Mouse (Mus musculus) telencephalon, adult 2 months (tissue): Measurements from ENCODE around the gene Ttll11.

Source experiments
- DNase-seq: peaks from one replicate; pipeline ENCODE4 v3.0.0-alpha.2; 2011; ENCODE audit warnings: low read depth, low spot score

The Ttll11 gene

DNA sequence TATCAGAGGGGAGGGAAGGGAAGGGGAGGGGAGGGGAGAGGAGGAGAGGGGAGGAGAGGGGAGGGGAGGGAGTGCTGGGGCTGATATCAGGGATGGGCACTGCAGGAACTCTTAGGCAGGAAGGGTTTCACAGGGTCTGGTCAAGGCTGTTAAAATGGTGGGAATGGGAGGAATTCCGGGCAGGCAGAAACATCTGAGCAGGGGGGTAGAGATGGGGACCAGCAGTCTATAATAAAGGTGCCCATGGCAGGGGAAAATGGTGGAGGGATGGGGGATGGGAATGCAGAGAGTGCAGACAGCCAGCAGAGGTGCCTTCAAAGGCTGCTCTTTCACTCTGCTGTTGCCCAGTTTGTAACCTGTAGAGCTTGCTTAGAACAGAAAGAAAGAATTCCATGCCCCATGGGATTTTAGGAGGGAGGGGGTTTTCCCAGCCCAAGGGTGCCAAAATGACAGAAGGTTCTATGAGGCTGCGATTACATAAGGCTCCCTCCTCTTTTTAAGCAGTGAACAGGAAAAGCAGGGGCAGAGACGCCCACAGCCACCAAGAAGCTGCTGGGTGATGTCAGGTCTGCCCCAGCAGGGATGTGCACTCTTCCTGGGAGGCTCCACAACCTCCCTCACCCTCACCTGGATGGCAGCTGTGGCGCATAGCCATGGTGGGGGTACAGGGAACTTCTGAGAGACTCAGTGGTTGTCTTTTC lies 211.0 kb downstream of the Ttll11 start:
- DNase-seq = peak; percentile 91

DNA sequence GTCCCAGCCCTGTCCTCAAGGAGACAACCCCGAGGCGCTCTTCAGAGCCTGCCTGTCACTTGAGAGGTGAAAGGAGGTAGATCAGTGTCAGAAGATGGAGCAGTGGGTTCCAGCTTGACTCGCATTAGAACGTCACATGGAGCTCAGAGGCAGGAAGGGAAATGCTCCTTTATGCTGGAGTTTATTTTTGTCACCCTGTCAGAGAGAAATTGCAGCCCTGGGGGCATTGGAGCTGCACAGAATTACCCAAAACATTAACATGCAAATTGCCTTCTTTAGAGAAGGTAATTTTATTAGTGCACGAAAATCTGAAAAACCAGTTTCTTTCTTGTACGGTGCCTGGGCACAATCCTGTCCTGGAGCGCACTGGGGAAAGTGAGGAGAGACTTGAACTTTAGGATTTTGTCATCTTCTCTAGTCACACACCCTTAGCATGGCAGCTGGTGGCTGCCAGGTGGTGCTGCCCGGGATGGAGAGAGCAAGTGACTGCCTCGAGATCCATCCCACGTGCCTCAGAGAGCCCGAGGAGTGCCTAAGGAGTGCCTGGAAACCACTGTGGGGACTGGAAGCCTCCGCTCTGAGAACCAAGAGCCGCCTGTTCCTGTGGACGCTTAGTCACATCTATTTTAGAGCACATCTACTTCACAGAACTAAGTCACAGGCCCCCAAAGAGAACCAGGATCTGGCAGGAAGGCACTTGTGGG lies 211.7 kb downstream of the Ttll11 start:
- DNase-seq = peak; percentile 95

DNA sequence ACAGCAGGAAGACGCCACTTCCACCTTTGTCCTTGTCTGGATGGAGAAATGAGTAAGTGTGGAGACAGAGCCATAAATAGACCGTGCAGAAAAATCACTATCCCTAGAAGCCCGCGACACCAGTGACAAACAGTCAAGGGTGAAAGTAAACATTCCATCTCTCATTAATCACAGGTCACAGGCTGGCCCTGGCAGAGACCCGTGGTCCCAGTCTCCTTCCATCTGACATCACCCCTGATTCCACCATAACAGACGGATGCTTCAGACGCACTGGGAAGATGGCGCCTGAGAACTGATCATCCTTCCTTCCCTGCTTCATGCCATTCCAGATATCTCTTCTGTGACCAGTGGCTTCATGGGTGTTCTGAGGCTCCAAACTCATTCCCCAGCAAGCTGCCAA lies 215.4 kb downstream of the Ttll11 start:
- no peak for DNase-seq

DNA sequence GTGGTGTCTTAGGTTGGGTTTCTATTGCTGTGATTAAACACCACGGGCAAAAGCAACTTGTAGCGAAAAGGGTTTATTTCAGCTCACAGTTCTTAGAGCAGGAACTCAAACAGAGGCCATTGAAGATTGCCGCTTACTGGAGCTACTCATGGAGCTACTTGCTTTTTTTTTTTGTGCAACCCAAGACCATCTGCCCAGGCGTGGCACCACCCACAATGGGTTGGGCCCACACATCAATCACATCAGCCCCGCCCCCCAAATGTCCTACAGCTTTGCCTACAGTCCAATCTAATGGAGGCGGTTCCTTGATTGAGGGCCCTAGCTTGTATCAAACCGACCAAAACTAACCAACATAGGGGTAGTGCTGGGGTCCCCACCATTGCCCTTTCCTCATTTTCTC lies 215.9 kb downstream of the Ttll11 start:
- no peak for DNase-seq

DNA sequence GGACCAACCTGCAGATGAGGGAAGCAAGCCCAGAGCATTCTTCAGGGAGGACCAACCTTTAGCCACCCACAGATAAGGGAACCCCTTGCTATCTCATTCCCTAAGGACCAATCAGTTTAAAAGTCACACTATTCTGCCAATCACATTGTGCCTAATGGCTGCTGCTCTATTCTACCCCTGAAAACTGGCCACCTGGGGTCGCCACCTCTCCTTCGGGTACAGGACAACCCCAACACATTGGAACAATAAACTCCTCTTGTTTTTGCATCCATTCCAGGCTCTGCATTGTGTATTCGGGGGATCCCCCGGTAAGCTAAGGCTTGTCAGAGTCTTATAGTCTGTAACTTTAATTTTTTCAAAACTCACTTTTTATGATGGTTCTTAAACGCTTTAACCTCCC lies 218.3 kb downstream of the Ttll11 start:
- no peak for DNase-seq

DNA sequence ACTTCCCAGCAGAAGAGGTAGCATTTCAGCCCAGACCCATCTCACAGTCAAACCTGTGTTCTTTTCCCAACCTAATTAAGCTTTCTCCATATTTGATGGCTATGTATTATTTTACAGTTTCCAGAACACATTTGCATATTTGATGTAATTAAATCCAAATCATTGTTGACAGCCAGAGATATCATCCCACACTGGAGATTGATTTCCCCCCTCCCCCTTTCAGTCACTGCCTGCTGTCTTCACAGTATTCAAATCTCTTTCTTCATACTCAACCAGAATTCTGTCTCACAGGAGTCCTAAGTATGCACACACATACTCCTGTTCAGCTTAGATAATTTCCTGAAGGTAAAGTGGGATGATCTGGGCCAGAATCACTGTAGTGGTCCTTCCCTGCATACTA lies 218.8 kb downstream of the Ttll11 start:
- no peak for DNase-seq

DNA sequence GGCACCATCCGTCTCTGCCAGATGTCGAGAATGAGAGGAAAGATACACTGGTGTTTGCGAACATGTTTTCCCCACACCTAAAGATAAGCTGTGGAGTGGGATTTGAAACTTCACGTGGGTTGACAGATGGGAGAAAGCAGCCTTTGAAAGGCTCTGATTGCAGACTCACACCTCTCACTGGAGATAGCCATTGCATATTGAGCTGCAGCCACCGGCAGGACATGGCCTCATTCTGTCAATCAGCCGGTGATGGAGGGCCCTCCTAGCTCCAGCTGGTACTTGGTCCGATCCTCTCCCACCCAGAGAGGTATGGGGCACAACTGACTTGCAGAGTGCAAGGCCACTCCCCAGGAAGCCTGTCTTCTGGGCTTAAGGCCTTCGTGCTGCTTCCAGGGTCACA lies 219.4 kb downstream of the Ttll11 start:
- DNase-seq = no peak

DNA sequence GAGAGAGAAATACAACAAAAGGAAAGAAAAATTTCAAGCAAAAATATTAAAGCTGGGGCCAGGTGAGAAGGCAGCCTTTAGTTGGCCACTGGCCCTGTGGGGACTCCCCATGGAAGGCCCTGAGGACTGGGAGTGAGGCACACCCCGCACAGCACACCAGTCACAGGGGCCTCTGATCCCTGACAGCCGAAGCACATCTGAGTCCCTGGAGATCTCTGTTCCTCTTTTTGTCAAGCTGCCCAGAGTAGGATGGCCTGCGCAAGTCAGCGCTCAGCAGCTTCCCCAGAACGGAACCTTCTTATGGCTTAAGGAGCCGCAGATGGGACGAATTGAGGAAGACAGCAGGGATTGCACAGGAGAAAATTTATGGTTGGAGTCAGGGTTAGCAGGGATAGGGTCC lies 223.2 kb downstream of the Ttll11 start:
- DNase-seq = no peak

DNA sequence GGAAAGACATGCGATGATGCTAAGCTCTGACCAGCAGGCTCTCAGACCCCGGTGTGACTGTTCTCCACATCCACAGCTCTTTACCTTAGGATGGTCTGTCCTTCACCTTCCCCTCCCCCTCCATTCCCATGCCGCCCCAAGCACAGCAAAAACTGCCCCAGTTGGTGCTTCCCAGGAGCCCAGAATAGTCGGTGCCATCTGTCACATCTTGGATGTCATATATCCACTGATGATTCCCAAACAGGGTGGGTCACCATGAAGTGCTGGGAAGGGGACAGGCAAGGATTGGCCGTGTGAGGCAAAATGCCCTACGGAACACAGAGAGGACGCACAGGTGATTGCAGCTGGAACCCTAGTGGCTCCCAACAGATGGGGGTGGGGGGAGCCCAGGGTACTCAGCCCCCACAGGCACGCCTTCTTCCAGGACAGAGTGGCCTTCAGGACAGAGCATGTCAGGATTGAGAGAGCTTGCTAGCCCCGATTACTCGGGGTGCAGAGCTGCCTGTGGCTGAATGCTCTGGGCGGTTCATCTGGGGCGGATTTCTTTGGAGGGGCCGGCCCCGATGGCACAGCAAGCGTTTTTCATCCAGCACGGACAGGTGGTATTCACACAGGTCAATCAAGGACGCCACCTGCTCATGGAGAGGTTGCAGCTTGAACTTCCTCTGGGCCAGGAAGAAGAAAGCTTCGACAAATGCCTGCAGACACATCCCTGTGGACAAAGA lies 227.8 kb downstream of the Ttll11 start:
- DNase-seq = no peak

DNA sequence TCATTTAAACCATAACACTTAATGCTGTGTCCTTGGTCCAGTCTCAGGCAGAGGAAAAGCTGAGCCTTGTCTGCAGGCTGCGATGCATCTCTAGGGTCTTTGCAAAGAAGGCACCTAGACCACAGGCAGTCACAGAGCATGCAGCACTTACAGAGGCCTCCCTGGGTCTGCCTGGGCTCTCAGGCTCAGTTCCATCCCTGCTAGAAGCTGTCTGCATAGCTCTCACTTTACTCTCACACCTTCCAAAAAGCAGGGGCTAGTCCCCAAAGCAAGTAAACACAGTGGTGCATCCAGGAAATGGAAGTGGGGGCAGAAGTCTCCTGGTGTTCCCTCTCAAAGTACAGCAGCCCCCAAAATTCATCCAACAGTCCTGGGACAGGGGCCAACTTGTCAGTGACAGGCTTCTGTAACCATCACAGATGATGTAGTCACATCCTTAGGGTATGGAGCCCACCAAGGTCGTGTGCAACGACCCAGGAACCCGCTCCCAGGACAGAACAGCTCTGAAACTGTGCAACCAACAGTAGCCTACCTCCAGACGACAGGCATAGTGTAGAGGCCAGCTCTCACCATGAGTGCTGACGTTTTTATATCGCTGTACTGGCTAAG lies 229.1 kb downstream of the Ttll11 start:
- no peak for DNase-seq

DNA sequence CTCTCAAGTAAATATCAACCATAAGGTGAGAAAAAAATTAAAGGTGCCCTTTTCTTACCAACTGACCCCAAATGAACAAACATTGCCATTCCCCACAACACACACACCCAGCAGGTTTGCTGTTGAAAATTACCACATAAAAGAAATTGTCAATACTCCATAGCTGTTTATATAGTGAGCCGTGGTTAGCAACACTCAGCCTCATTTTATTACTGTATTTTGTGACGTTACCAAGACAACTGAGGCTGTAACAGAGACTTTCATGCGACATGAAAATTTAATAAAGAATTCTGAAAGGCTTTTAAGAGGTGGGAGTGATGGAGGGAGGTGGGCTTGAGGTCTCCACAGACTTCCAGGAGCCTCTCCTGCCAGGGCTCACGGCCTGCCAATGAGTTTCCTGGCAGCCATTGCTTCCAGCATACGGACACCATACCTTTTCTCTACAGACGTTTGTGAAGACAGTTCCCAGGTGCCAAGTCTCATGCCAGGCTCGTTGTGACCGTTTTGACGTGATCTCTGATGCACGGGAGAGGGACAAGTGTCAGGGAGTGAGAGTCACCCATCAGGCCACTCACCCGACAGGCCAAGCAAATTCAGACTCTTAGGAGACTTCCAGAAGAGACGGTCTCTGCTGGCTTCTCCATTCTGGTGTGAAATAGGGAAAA lies 232.2 kb downstream of the Ttll11 start:
- no peak for DNase-seq

DNA sequence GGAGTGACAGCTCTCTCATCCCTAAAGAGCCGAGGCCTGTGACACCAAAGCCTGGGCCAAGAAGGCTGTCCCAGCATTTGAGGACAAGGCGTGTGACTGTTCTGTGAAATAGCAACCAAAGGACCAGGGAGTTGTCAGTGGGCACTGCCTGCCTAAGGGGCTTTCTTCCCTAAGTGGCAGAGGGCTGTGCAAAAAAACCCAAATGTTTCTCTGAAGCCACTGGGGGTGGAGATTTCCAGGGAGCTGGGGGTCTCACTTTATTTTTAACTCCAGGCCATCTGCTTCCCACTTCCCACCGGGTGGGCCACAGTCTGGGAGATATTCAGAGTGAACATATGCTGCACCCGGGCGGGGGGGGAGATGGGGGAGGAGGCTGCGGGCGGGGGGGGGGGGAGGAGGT lies 233.1 kb downstream of the Ttll11 start:
- peak; percentile 36 for DNase-seq

DNA sequence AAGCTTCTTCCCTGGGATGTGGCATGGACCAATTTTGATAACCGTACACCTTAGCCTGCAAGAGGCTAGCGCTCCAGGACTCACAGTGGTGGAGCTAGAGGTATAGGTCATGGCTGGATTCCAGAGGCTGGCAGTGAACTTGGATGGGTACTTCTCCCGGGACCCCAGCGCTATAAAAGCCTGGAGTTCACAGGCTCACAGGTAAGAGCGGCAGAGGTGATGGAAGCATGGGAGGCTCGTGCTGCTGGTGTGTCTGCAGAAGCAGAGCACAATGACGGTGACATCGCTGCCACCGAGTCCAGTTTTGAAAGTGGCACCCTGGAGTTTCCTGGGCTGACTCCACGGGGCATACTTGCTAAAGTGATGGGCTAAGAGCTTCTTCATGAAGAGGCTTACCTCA lies 233.8 kb downstream of the Ttll11 start:
- no peak for DNase-seq

DNA sequence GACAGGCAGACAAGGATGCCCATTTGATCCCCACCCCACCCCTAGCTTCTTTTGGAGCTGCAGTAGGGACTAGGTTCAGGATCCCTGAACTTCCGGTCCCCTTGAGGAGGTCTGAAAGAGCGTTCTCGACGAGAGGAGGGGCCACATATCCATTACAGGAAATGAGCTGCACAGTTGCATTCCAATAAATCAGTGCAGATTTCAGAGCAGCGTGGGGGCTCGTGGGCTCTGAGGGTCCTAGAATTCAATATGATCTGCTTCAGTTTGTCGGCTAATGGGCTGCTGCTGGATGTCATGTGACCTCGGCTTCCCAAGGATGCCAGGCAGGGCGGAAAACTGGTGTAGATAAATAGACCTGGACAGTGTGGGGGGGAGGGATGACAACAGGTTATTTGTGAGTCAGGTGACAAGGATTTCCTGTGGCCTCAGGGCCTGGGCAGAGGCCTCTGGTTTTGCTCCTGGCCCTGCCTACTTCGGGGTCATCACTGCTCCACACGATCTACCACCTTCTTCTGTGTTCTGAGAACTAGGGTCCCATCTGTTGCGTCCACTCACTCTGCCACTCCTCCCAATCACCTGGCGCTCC lies 240.0 kb downstream of the Ttll11 start:
- no peak for DNase-seq

DNA sequence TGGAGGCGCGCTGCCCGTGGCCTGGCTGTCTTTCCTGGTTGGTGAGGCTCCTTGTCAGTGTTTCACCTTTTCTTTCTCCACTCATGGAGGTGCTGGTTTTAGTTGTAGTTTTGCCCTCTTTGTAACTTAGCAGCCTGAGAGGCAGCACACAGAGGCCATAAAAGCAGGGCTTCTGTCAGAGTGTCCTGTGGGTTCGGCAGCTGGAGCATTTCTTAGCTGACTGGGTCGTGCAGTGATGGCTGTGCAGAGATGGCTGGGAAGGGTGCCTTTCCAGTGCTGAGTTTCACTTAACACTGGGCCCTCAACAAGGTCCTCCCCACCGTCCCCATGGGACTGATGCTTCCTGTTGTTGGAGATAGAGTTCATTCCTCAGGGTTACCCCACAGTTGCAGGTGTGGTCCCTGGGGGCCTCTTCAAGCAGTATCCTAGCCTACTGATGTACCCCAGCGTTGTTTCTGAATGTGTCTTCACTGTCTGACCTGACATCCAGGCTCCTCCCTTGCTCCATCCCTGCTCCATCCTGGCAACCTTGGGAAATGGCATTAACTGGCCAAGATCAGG lies 242.2 kb downstream of the Ttll11 start:
- DNase-seq = no peak

DNA sequence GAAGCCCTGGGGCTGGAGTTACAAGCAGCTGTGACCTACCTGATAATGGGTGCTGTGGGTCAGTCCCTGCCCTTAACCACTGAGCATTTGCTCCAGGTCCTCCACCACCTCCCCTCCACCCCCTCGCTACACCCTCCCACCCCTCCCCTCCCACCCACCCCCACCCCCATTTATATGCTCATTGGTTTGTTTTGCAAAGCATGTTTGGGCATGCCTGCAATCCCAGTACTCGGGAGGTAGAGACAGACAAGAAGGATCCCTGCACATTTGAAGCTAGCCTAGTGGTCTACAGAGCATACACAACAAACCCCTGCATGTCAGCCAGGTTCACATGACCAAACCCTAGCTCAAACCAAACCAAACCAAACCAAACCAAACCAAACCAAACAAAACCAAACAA lies 243.7 kb downstream of the Ttll11 start:
- DNase-seq = no peak

DNA sequence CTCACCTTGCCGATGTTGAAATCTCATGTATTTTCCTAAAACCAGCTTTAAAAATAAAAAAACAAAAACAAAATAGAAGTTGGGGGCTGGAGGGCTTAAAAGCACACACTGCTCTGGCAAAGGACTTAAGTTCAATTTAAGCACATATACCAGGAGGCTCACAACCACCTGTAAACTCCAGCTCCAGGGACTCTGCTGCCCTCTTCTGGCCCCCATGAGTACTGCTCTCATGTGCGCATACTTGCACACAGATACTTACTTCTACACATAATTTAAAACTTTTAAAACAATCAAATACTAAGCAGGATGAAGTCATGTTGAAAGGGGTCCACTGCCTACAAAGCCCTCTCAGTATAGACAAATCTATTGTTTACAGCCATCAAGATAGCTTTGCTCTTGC lies 244.7 kb downstream of the Ttll11 start:
- no peak for DNase-seq

DNA sequence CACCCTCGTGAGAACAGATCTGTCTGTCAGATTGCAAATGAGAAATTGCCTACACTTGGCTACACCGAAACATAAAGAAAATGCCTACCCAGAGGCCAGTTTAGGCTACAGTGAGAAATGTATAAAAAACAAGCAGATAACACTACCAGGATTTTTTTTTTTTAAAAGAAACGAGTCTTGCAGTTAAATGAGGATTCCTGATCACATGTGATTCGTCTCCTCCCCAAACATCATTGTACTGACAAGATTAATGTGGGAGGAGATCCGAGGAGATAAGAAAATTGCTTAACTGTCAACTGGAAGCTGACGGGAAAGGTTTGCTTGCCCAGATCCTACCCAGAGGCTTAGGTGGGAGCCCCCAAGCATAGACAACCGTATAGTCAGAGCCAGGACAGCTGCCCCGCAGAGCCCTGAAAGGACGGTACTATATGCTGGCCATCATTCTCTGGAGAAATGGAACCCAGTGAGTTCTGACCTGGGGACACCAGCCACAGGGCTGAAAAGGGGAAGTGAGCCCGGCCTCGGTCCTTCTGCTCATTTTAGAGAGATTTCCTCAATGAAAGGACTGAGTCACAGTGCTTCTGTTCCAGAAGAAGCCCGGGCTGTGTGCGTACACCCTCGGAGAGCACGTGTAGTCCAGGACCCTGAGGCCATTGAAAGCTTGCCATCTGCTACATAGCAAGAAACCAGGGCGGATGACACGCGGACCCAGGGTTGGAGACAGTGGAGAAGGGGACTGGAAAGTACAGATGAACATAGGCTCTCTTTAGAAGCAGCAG lies 247.9 kb downstream of the Ttll11 start:
- no peak for DNase-seq

DNA sequence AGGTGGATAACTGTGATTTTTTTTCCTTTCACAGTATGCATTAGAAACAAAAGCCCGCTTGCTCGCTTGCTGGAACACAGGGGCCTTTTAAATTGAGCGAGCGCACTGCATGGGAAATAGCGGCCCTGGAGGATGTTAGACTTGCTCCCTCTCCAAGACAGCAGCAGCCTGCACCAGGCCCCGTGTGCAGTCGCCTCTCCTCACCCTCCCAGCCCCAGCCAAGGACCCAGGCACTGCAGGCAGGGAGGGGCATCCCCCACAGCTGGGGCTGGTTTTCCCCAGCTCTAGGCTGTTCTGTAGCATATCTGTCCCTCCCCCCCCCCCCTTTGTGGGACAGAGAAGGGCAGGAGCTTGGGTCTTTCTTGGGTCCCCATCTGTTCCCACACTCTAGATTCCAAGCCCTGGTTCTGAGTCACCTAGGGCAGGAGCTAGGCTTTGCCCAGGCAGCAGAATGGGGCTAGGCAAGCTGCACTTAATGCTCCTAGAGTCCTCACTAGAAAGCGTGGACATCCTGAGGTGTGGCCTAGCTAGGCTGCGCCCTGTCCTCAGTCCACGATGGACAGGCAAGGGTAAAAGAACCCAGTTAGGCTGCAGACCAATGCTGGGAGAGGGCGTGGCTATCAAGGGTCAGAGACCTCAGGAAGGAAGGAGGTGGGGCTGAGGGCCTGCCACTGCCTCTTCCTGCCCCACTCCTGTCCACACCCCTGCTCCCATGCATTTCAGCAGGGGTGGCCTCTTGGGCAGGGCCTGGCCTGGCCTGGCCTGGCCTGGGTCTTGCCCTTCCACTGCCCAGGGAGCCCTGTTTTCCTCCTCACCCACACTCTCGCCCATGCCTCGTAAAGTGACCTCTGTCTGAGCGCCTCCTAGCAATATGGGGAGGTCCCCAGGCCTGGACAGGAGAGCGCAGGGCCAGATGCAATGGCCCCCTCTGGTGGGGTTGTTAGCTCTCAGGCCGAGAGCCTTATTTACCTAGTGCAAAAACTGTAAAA lies 250.3 kb downstream of the Ttll11 start:
- DNase-seq = no peak
